Mouse (Mus musculus) bone marrow, adult 2 months (tissue): Measurements from ENCODE around the gene Unc93a2.
"Not testable (repeated sequence)": the region's sequence is repeated elsewhere in the genome, so short reads cannot be mapped to it uniquely, and the experiment has no call there.

Experiments used
- CTCF ChIP-seq: fragments of 200-500 bp; IDR thresholded peaks from 2 replicates; pipeline ENCODE4 v1.5.1; 2011; ENCODE audit warnings: low read length, control low read depth; ENCODE audit not compliant: control insufficient read depth, insufficient read depth
- POLR2A ChIP-seq: fragments of 200-500 bp; IDR thresholded peaks from 2 replicates; pipeline ENCODE4 v1.6.1; 2011; ENCODE audit warnings: low read depth, mild to moderate bottlenecking, control low read depth, low read length, borderline replicate concordance; ENCODE audit not compliant: control insufficient read depth

DNA sequence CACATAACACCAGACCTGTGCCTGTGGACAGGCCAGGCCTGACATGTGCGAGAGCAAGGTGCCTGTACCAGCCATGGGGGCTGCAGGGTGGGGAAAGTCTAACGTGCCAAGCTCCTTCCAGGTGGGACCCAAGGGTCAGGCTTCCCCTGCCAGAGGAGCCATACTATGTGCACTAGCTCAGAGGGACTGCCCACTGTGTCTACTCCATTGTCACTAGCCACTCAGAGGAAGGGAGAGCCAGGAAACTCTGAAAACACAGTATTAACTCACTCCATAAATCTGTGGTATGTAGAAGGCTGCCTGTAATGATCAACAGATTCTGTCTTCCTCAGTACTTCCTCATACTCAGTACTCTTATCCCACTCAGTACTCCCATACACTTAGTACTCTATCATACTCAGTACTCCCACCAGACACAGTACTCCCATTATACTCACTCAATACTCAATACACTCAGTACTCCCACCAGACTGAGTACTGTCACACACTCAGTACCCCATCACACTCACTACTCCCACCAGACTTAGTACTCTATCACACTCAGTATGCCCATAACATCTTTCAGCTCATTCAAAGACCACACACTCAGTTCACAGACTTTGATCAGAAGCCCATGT is 3.2 kb upstream of the Unc93a2 start:
- TF ChIP-seq CTCF, POLR2A: not testable (repeated sequence)
